ENCODE assay signal across 9 mouse cellular contexts in the genomic region with DNA sequence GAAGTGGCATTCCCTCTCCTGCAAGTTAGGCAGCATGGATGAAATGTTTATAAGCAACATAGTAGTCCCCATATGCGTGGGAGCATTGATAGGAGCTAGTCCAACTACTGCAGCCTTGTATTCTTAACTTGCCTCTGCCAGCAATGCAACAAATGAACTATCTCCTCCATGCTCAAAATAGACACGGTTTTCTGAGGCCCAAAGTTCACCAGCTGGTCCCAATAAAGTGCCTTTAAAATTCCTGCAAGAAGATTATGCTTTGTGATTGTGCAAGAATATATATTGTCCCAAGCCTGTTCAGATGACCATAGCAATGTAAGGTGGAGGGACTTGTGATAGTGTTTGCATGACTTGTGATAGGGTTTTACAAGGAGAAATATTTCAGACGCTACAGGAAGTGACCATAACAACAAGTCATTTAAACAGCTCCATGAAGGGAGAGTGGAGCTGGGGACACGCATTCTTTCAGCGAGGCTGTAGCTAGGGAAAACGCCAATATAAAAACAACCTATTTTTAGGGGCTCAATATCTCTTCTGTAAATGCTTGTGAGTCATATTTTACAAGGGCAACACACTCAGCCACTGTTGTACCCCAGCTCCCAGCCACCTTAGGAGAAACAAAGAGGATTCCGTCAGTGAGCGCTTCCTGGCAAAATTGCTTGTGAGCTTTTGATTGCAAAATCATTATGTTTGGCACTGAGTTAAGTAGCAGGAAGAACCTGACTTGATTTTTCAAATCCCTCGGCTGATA.
DNase-seq lines count a peak whose midpoint lies in the region; TF ChIP-seq lines count a peak whose summit lies in the region.
"Had no signal": no experiment of that assay in that cellular context is flagged by ENCODE, and none has a peak within 500 bp of the region (broad histone marks: within the 10 kb centered on the region; RNA-seq: fewer than 3 reads in every experiment).

No protein-coding gene starts in this region.

- H3K4me3 ChIP-seq in layer of hippocampus, adult 2 months, result no peak overlapping the region
- no peak overlapping the region for H3K4me3 ChIP-seq in limb, embryonic 10.5 days
- H3K4me3 ChIP-seq in small intestine, adult 2 months (ENCODE audit: low read depth, low read length), result no peak overlapping the region

- DNase-seq in layer of hippocampus, adult 2 months (ENCODE audit: low spot score in 2 of 2), result no peak
- DNase-seq in layer of hippocampus, adult 9-10 months (ENCODE audit: low spot score), result no peak
- peak; percentile 41 to 69 for DNase-seq in heart, adult 18-20 months
- DNase-seq in limb, embryonic 10.5 days (ENCODE audit: low spot score), result no peak
- no peak for DNase-seq in right cerebral cortex, adult 2 months (ENCODE audit: low spot score in 2 of 2)
- DNase-seq in B cell, adult 2 months, result no peak
- DNase-seq in cerebellum, postnatal 10 days, result no peak

- peak overlapping the region; percentile 72 for H3K27ac ChIP-seq in layer of hippocampus, adult 2 months
- H3K27ac ChIP-seq in limb, embryonic 10.5 days, result peak overlapping the region; percentile 79
- H3K27ac ChIP-seq in small intestine, adult 2 months (ENCODE audit: insufficient read depth, low read depth, low read length), result 0 out of 2 replicates have a peak overlapping the region, but pooled peaks have one; percentile 18
- H3K27ac ChIP-seq: liver, embryonic 14.5 days had no signal

- no peak for TF ChIP-seq CTCF in layer of hippocampus, adult 2 months (conservative IDR thresholded peaks at IDR 0.05)
- TF ChIP-seq CTCF in small intestine, adult 2 months (IDR thresholded peaks at IDR 0.05; ENCODE audit: extremely low read depth, insufficient read length, insufficient replicate concordance, low read depth, low read length), result no peak

- no peaks in the 10 kb centered on the region for H3K36me3 ChIP-seq in limb, embryonic 10.5 days
- no peaks in the 10 kb centered on the region for H3K36me3 ChIP-seq in small intestine, adult 2 months (ENCODE audit: control insufficient read depth, insufficient read depth, low read length)

- no peaks in the 10 kb centered on the region for H3K27me3 ChIP-seq in limb, embryonic 10.5 days (ENCODE audit: low read depth, poor library complexity, severe bottlenecking)
- H3K27me3 ChIP-seq in small intestine, adult 2 months (ENCODE audit: control insufficient read depth, insufficient read depth, low read length), result no peaks in the 10 kb centered on the region

- peaks cover 27% of the 10 kb centered on the region for H3K4me1 ChIP-seq in limb, embryonic 10.5 days
- peaks cover 17% of the 10 kb centered on the region for H3K4me1 ChIP-seq in small intestine, adult 2 months (ENCODE audit: control insufficient read depth, insufficient read depth, insufficient read length, low read length)

- TF ChIP-seq POLR2A in small intestine, adult 2 months (IDR thresholded peaks at IDR 0.05; ENCODE audit: low read depth, low read length), result no peak

- WGBS in limb, embryonic 10.5 days, result 64% methylated on average over 9 of the region's 9 CpGs
- 37% methylated on average over 9 of the region's 9 CpGs for WGBS in small intestine, adult 2 months

- no peaks in the 10 kb centered on the region for H3K9me3 ChIP-seq in limb, embryonic 10.5 days (replicated peaks)

Comparison
In these comparisons a context has a peak if more than half of its experiments do, and no peak if none do; other contexts are left out.
1. DNase-seq: peak in heart, adult 18-20 months (2 of 2); none in layer of hippocampus, adult 2 months (0 of 2), layer of hippocampus, adult 9-10 months (single experiment), limb, embryonic 10.5 days (single experiment), right cerebral cortex, adult 2 months (0 of 2), B cell, adult 2 months (0 of 2) and cerebellum, postnatal 10 days (0 of 2).
2. H3K27ac ChIP-seq: peak in every context shown above with its lines; median percentile 79 in limb, embryonic 10.5 days; 72 in layer of hippocampus, adult 2 months; 18 in small intestine, adult 2 months.